Mouse (Mus musculus) ES-E14 (cell line): ENCODE data around the gene Sema3c. TPM values are rescaled to one million over a fixed set of nuclear protein-coding genes. Genes with fewer than 3 reads are reported as not detected.

Experiments used
- DNase-seq: peaks from one replicate; pipeline ENCODE4 v3.0.0-alpha.2; 2013; ENCODE audit warnings: low read depth, low spot score
- H3K27ac ChIP-seq: 2 replicates; pipeline ENCODE4 v1.5.1; 2012; ENCODE audit warnings: low read depth, mild to moderate bottlenecking, low read length, moderate library complexity, mixed read lengths; ENCODE audit not compliant: poor library complexity, insufficient read depth, severe bottlenecking
- H3K36me3 ChIP-seq: 2 replicates; pipeline ENCODE4 v1.6.1; 2012; ENCODE audit warnings: mild to moderate bottlenecking, low read length, moderate library complexity, mixed read lengths; ENCODE audit not compliant: control insufficient read depth, poor library complexity, insufficient read depth, severe bottlenecking
- H3K4me1 ChIP-seq, 2 experiments: fragments of 150-350 bp in 1 of 2; sonication (generic) in 1 of 2; 2 replicates each; pipeline ENCODE4 v1.6.1; 2012; ENCODE audit warnings: low read length in 2 of 2, mild to moderate bottlenecking in 1 of 2, mixed read lengths in 1 of 2; ENCODE audit not compliant: control insufficient read depth in 2 of 2, insufficient read depth in 2 of 2, poor library complexity in 1 of 2
- H3K4me3 ChIP-seq, 2 experiments: fragments of 150-350 bp in 1 of 2; sonication (generic) in 1 of 2; 2 replicates each; pipeline ENCODE4 v1.5.1; 2012; ENCODE audit warnings: low read length in 2 of 2, low read depth in 1 of 2, mild to moderate bottlenecking in 1 of 2, mixed read lengths in 1 of 2; ENCODE audit not compliant: insufficient read depth in 1 of 2, poor library complexity in 1 of 2, severe bottlenecking in 1 of 2
- H3K9ac ChIP-seq: 2 replicates; pipeline ENCODE4 v1.6.1; 2012; ENCODE audit warnings: low read depth, mild to moderate bottlenecking, low read length, mixed read lengths; ENCODE audit not compliant: poor library complexity, insufficient read depth, severe bottlenecking
- H3K9me3 ChIP-seq: fragments of 150-350 bp; sonication (generic); 2 replicates; pipeline ENCODE4 v1.6.1; 2012; ENCODE audit warnings: low read depth, mild to moderate bottlenecking, low read length; ENCODE audit not compliant: control insufficient read depth, insufficient read depth
- CHD2 ChIP-seq: IDR thresholded peaks from 2 replicates; pipeline ENCODE4 v1.6.1; 2014; ENCODE audit warnings: mild to moderate bottlenecking, low read depth, low read length, inconsistent platforms
- HCFC1 ChIP-seq: IDR thresholded peaks from 2 replicates; pipeline ENCODE4 v1.6.1; 2012; ENCODE audit warnings: low read length, inconsistent platforms, borderline replicate concordance; ENCODE audit not compliant: insufficient read depth
- MAFK ChIP-seq: IDR thresholded peaks from 2 replicates; pipeline ENCODE4 v1.6.1; 2014; ENCODE audit warnings: mild to moderate bottlenecking, low read depth, low read length, inconsistent platforms; ENCODE audit not compliant: insufficient read depth
- ZC3H11A ChIP-seq: IDR thresholded peaks from 2 replicates; pipeline ENCODE4 v1.6.1; 2012; ENCODE audit warnings: low read depth, mild to moderate bottlenecking, inconsistent platforms, low read length, borderline replicate concordance
- ZNF384 ChIP-seq: IDR thresholded peaks from 2 replicates; pipeline ENCODE4 v1.6.1; 2012; ENCODE audit warnings: low read depth, low read length, inconsistent platforms
- in situ Hi-C, 2 experiments: fragments of 600-800 bp; cut with MboI; formaldehyde crosslinking; loops; one replicate each; pipeline ENCODE4 v1.15.1; 2025; ENCODE audit warnings: low sequenced_read_pairs in 2 of 2, inconsistent platforms in 1 of 2; ENCODE audit not compliant: unreplicated experiment in 2 of 2
- total RNA-seq: library from RNA; depleted of rRNA; stranded (reverse); fragments of 300-350 nt; gene quantifications from 2 replicates; pipeline ENCODE4 v1.2.3, GENCODE M21; 2012

Sema3c gene
- total RNA-seq, 1 experiment: 7.0 TPM

- Histone ChIP-seq H3K4me3 (no peak overlapping the region), H3K27ac (no peak overlapping the region), H3K9me3 (no peaks in the 10 kb centered on the region), H3K9ac (no peak overlapping the region), H3K36me3 (no peaks in the 10 kb centered on the region), H3K4me1 (no peaks in the 10 kb centered on the region)
- DNase-seq: no peak
- in situ Hi-C loops: no loop called here
- TF ChIP-seq ZNF384 (no peak), CHD2 (no peak), HCFC1 (no peak), ZC3H11A (no peak), MAFK (no peak)
Measured at GRCm38 (mm10) chr5:17639519-17639918, 65.4 kb downstream of the Sema3c start.

GRCm38 (mm10) chr5:17647643-17648226, 73.7 kb downstream of the Sema3c start:
- H3K9ac ChIP-seq: no peak overlapping the region
- H3K4me1 ChIP-seq: no peaks in the 10 kb centered on the region
- no peak for DNase-seq
- H3K9me3 ChIP-seq: no peaks in the 10 kb centered on the region
- H3K4me3 ChIP-seq: no peak overlapping the region
- H3K27ac ChIP-seq: no peak overlapping the region
- no peak for TF ChIP-seq ZC3H11A
- H3K36me3 ChIP-seq: no peaks in the 10 kb centered on the region
- in situ Hi-C loops: no loop called here

- no peaks in the 10 kb centered on the region for H3K9me3 ChIP-seq
- no peaks in the 10 kb centered on the region for H3K4me1 ChIP-seq
- H3K36me3 ChIP-seq: no peaks in the 10 kb centered on the region
- no peak overlapping the region for H3K4me3 ChIP-seq
- in situ Hi-C loops: no loop called here
- H3K9ac ChIP-seq: no peak overlapping the region
- no peak for DNase-seq
- no peak overlapping the region for H3K27ac ChIP-seq
- TF ChIP-seq ZC3H11A: no peak
- TF ChIP-seq CHD2: no peak
- TF ChIP-seq MAFK: no peak
- TF ChIP-seq HCFC1: no peak
- no peak for TF ChIP-seq ZNF384
Measured at GRCm38 (mm10) chr5:17648865-17649542, 74.9 kb downstream of the Sema3c start.

GRCm38 (mm10) chr5:17661223-17661622, 87.1 kb downstream of the Sema3c start:
- H3K27ac ChIP-seq: no peak overlapping the region
- H3K9ac ChIP-seq: no peak overlapping the region
- TF ChIP-seq ZNF384 (no peak), CHD2 (no peak), MAFK (no peak), ZC3H11A (no peak), HCFC1 (no peak)
- no peak for DNase-seq
- H3K4me1 ChIP-seq: no peaks in the 10 kb centered on the region
- in situ Hi-C loops: no loop called here
- no peaks in the 10 kb centered on the region for H3K36me3 ChIP-seq
- no peak overlapping the region for H3K4me3 ChIP-seq
- H3K9me3 ChIP-seq: no peaks in the 10 kb centered on the region

DNA sequence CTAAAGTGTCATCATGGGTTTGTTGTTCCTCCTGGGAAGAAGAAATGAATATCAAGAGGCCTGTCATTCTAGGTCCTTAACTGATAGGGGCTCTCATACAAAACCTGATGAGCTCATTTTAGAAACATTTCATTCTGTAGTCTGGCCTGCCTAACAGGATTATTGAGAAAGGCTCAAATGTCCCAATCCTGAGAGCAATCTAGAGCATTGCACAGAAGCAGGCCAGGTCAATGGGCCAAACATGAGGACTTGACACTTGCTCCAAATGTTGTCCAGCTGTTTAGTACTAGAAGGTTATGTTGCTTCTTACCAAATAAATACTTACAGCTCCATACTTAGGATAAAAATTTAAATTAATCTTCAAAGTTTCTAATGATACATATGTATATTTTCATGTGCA, 97.3 kb downstream of the Sema3c start:
- no peak for DNase-seq
- Histone ChIP-seq H3K9ac (no peak overlapping the region), H3K4me3 (no peak overlapping the region), H3K27ac (no peak overlapping the region), H3K36me3 (no peaks in the 10 kb centered on the region), H3K4me1 (no peaks in the 10 kb centered on the region), H3K9me3 (no peaks in the 10 kb centered on the region)
- TF ChIP-seq CHD2 (no peak), ZNF384 (no peak), MAFK (no peak), HCFC1 (no peak), ZC3H11A (no peak)
- in situ Hi-C loops: no loop called here
